Mouse (Mus musculus) thymus, postnatal 14 days (tissue): ENCODE data around the gene Ddr2.

ENCODE experiments used
- DNase-seq: peaks from one replicate; pipeline ENCODE4 v3.0.0; 2021

Ddr2 gene

GRCm38 (mm10) chr1:169939345-169939744 is 171.2 kb downstream of the Ddr2 start:
- DNase-seq, result peak; percentile 45

DNA sequence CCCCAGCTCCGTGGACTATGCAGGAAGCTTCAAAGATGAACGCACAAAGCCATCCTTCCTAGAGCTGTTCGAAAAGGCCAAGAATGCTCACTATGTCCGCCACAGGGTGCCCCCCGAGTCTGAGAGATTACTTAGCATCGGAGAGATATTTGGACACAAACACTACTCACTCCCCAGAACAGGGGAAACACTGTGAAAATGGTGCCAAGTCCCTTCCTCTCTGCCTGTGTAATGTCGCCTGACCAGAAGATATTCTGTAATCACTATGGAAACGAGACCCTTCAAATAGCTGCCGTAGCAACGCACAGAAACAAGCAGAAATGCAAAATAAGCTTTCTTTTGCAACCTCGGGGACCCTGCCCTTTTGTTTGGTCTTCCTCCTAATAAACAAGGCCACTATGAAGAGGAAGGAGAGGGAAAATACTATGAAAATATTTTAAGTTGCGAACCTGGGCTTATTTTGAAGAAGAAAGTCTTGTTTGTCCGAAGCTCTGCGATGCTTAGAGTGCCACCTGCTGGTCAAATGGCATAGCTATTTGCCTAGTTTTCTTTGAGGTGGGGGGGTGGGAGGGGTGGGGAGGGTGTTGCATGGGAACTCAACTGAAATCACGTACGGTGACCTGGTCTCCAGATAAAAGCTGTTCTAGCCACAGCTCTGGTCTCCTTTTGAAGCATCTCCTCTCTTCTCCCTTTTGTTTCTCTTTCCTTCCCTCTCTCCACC is 176.4 kb downstream of the Ddr2 start:
- DNase-seq, result peak; percentile 43

DNA sequence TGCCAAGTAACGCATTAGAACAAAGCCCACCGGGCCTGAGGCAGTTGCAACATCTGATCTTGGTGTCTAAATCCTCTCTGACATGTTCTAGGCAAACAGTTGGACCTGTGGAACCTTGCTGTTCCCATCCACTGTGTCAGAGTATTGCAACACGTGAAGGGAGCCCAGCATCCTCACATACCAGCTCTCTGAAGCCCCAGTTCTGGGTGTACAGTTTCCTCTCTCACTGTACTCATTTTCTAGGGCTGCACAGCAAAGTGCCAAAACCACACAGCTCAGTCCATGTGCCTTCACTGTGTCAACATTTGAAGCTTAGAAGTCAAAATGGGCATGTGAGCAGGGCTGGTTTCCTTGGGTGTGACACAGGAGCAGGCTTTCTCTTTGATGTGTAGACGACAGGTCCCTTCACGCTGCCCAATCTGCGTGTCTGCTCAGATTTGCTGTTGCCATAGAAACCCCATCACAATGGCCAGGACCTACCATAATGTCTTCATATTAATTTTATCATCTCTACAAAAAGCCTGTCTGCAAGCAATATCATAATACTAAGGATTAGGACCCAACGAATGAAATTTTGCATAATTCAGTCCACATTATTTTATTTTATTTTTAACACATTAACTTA is 178.3 kb downstream of the Ddr2 start:
- no peak for DNase-seq

DNA sequence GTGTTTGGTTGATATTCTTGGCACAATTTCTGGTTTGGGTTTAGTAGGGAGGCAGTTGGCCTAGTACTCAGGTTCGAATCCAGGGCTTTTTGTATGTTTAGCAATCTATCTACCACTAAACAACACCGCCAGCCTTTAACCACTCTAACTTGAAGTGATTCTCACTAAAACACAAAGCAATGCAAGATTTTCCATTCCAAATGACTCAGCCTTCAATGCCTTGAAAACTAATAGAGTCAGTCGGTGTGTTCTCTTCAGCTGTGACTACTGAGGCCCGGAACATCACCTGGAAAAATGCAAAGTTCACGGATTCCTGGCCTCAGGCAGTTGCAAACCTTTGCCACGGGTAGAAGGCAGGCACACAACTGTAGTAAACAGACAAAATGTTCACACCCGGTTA is 178.9 kb downstream of the Ddr2 start:
- DNase-seq, result no peak

DNA sequence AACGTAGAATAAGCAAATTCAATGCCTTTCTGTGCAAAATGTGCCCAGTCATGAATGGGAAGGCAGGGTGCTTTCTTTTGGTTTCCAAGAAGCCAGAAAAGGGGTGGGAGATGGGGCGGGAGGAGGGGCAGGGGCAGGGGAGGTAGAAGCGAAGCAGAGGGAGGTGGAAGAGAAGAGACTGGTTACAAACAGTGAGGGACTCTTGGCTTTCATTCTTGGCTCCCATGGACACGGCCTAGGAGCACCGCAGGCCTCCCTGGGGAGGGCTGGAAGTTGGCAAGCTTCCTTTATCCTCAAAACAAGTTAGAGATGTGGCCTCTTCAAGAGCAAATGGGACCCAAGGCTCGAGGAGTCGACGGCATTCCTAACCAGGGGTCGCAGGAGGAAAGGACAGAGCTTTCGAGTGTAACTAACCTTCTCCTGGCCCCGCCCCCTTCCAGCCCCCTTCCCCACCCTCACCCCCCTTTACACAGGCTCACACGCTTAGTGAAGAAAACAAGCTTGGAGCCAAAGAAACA is 182.0 kb downstream of the Ddr2 start, which contains the start of gene Ccdc190:
Ccdc190 (plus strand) TSS at position 195 of the 518 bp plus-strand sequence.
- DNase-seq, result no peak

DNA sequence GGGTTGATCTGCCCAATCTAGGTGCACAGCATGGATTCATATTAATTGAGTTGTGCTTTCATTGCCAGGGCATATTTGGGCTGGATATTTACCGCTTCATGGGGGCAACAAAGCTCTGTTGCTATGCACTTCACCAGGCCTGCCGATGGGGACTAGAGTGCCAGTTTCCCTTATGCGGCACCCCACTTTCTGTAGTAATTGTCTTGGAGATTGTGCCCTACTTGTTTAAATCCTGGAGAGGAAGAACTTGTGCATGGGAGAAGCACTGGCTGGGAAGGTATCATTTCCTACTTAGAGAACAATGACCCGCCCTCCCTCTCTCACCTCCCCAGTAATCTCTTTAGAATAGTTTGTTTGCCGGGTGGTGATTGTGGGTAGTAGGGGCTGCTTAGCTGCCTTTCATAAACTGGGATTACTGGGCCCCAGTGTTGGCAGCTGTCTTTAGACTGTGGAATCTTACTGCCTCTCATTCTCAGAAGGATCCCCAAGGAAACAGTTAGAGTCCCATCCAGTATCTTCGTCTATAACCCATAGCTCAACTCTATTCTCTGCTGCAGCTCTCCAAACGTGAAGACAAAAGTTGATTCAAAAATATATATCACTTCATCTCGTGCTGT is 182.7 kb downstream of the Ddr2 start:
- no peak for DNase-seq

GRCm38 (mm10) chr1:169924567-169924966 is 186.0 kb downstream of the Ddr2 start:
- DNase-seq, result no peak
